24 mouse cellular contexts compared by ENCODE assay signal in genomic region chr8:96429708-96430107, GRCm38 (mm10).
DNase-seq lines count a peak whose midpoint lies in the region; ATAC-seq and TF ChIP-seq lines count a peak whose summit lies in the region.
"Had no signal": no experiment of that assay in that cellular context is flagged by ENCODE, and none has a peak within 500 bp of the region (broad histone marks: within the 10 kb centered on the region; RNA-seq: fewer than 3 reads in every experiment).

No protein-coding gene starts in this region.

- H3K36me3 ChIP-seq in heart, postnatal 0 days (replicated peaks; ENCODE audit: control insufficient read depth, insufficient read depth, low read length): no peaks in the 10 kb centered on the region
- H3K36me3 ChIP-seq: embryonic facial prominence, embryonic 13.5 days; intestine, embryonic 15.5 days; limb, embryonic 12.5 days; liver, embryonic 12.5 days had no signal

- ATAC-seq in heart, postnatal 0 days (ENCODE audit: insufficient read depth, low read depth): no peak
- ATAC-seq: CD4-positive, CD25-positive, alpha-beta regulatory T cell, adult 4 months; intestine, embryonic 15.5 days; liver, embryonic 12.5 days; Patski had no signal

- peak; percentile 9 to 13 for DNase-seq in cerebellum, postnatal 14 days
- no peak for DNase-seq in cerebellum, adult 18-20 months
- no peak for DNase-seq in heart, postnatal 0 days (ENCODE audit: low spot score)
- DNase-seq in heart, postnatal 14 days: no peak
- no peak for DNase-seq in left cerebral cortex, adult 2 months (ENCODE audit: extremely low spot score in 1 of 2, low spot score in 2 of 2)
- no peak for DNase-seq in left cerebral cortex, postnatal 36 days (ENCODE audit: low spot score in 2 of 2)
- DNase-seq in right cerebral cortex, postnatal 14 days: peak; percentile 5
- DNase-seq in right cerebral cortex, postnatal 25 days: no peak
- DNase-seq: adrenal gland, postnatal 10 days; cerebellum, adult 11 months; cerebellum, postnatal 36 days; gastrocnemius, postnatal 25 days; heart, adult 2 months; kidney, postnatal 4 days; layer of hippocampus, postnatal 36 days; lung, adult 2 months; lung, postnatal 36 days; thymus, postnatal 14 days had no signal

- no peaks in the 10 kb centered on the region for H3K27me3 ChIP-seq in heart, postnatal 0 days (ENCODE audit: control insufficient read depth, insufficient read depth, low read length)
- H3K27me3 ChIP-seq: embryonic facial prominence, embryonic 13.5 days; intestine, embryonic 15.5 days; limb, embryonic 12.5 days; liver, embryonic 12.5 days; Patski had no signal

- no peak overlapping the region for H3K4me2 ChIP-seq in heart, postnatal 0 days (ENCODE audit: low read depth, low read length)
- H3K4me2 ChIP-seq: embryonic facial prominence, embryonic 13.5 days; intestine, embryonic 15.5 days; limb, embryonic 12.5 days; liver, embryonic 12.5 days had no signal

- H3K27ac ChIP-seq in heart, postnatal 0 days (ENCODE audit: low read depth): no peak overlapping the region
- no peak overlapping the region for H3K27ac ChIP-seq in left cerebral cortex, adult 2 months
- H3K27ac ChIP-seq: embryonic facial prominence, embryonic 13.5 days; heart, adult 2 months; intestine, embryonic 15.5 days; limb, embryonic 12.5 days; liver, embryonic 12.5 days had no signal

- H3K4me3 ChIP-seq in heart, postnatal 0 days (ENCODE audit: low read depth, low read length): no peak overlapping the region
- H3K4me3 ChIP-seq in left cerebral cortex, adult 2 months: no peak overlapping the region
- H3K4me3 ChIP-seq: embryonic facial prominence, embryonic 13.5 days; heart, adult 2 months; intestine, embryonic 15.5 days; limb, embryonic 12.5 days; liver, embryonic 12.5 days had no signal

- intact Hi-C loops in heart, postnatal 14 days (cut with DNase I): no loop called here
- intact Hi-C loops in left cerebral cortex, adult 2 months (cut with DNase I): no loop called here
- intact Hi-C loops in left cerebral cortex, postnatal 36 days (cut with DNase I): no loop called here

- TF ChIP-seq CTCF in heart, postnatal 0 days (IDR thresholded peaks at IDR 0.05; ENCODE audit: low read depth): 0 out of 2 replicates have a peak, but pooled peaks have one; percentile 4
- TF ChIP-seq CTCF in left cerebral cortex, adult 2 months (IDR thresholded peaks at IDR 0.05): peak; percentile 43

- no peak for TF ChIP-seq EP300 in heart, postnatal 0 days (IDR thresholded peaks at IDR 0.05; ENCODE audit: low read depth)

- 53% methylated on average over 1 of the region's 1 CpGs for WGBS in heart, postnatal 0 days

- no peaks in the 10 kb centered on the region for H3K4me1 ChIP-seq in heart, postnatal 0 days (ENCODE audit: control insufficient read depth, insufficient read depth)
- H3K4me1 ChIP-seq: embryonic facial prominence, embryonic 13.5 days; intestine, embryonic 15.5 days; limb, embryonic 12.5 days; liver, embryonic 12.5 days had no signal

- no peaks in the 10 kb centered on the region for H3K9me3 ChIP-seq in heart, postnatal 0 days (replicated peaks; ENCODE audit: control insufficient read depth, low read length)
- H3K9me3 ChIP-seq: embryonic facial prominence, embryonic 13.5 days; intestine, embryonic 15.5 days; limb, embryonic 12.5 days; liver, embryonic 12.5 days had no signal

- H3K9ac ChIP-seq in heart, postnatal 0 days (replicated peaks; ENCODE audit: low read depth, low read length): no peak overlapping the region
- H3K9ac ChIP-seq: embryonic facial prominence, embryonic 13.5 days; intestine, embryonic 15.5 days; limb, embryonic 12.5 days; liver, embryonic 12.5 days had no signal

Comparison
In these comparisons a context has a peak if more than half of its experiments do, and no peak if none do; other contexts are left out.
1. DNase-seq: peak in cerebellum, postnatal 14 days (2 of 2) and right cerebral cortex, postnatal 14 days (single experiment); none in cerebellum, adult 18-20 months (0 of 2), heart, postnatal 0 days (single experiment), heart, postnatal 14 days (0 of 2), left cerebral cortex, adult 2 months (0 of 2), left cerebral cortex, postnatal 36 days (0 of 2) and right cerebral cortex, postnatal 25 days (single experiment).